Mouse (Mus musculus) lung, postnatal 0 days (tissue): ENCODE results near the gene Col19a1.

Experiments
- CTCF ChIP-seq: IDR thresholded peaks from 2 replicates; pipeline ENCODE4 v1.5.1; 2016; ENCODE audit warnings: antibody characterized with exemption, mild to moderate bottlenecking
- EP300 ChIP-seq: IDR thresholded peaks from 2 replicates; pipeline ENCODE4 v1.6.1; 2016; ENCODE audit warnings: antibody characterized with exemption, mild to moderate bottlenecking, control low read depth

DNA sequence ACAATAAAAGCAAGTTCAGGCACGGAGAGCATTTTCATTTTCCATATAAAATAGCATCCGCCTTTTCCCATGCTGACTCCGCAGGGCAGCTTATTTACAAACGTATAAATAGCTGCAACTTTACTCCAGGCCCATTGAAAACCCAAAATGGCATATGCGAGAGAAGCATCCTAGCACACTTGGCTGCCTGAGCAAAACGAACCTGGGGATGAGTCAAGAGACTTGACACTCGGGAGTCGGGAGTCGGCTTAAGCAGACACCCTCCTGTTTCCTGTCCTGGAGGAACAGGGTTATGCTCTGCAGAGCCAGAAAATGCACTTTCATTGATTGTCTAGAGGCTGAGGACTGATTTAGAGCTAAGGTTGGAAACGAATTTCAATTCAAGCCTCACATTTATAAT lies 29.3 kb downstream of the Col19a1 start:
- TF ChIP-seq EP300 (no peak), CTCF (no peak)
